Mouse (Mus musculus) lung, embryonic 16.5 days (tissue): ENCODE results near the gene Rcc1l. TPM values are rescaled to one million over a fixed set of nuclear protein-coding genes. Genes with fewer than 3 reads are reported as not detected.
A peak's percentile ranks its signal among the peaks of the same experiment; 100 is the strongest.

Source experiments
- ATAC-seq: fragments of 200-750 bp; cut with Nextera tagmentation; 2 replicates; pipeline ENCODE4 v1.8.0; 2017; ENCODE audit warnings: low read depth, mild to moderate bottlenecking, moderate library complexity
- H3K27ac ChIP-seq: fragments of 300-500 bp; sonication (generic); 2 replicates; pipeline ENCODE4 v1.5.1; 2014; ENCODE audit warnings: mild to moderate bottlenecking, control low read depth, low read length
- H3K27me3 ChIP-seq: fragments of 300-500 bp; sonication (generic); 2 replicates; pipeline ENCODE4 v1.6.1; 2014; ENCODE audit warnings: low read depth, low read length, mixed read lengths; ENCODE audit not compliant: control insufficient read depth, insufficient read depth
- H3K36me3 ChIP-seq: fragments of 300-500 bp; sonication (generic); 2 replicates; pipeline ENCODE4 v1.6.1; 2014; ENCODE audit warnings: low read length; ENCODE audit not compliant: control insufficient read depth, insufficient read depth
- H3K4me1 ChIP-seq: fragments of 300-500 bp; sonication (generic); replicated peaks from 2 replicates; pipeline ENCODE4 v1.6.1; 2014; ENCODE audit warnings: low read length, mixed read lengths; ENCODE audit not compliant: control insufficient read depth, insufficient read depth
- H3K4me2 ChIP-seq: fragments of 300-500 bp; sonication (generic); 2 replicates; pipeline ENCODE4 v1.6.1; 2014; ENCODE audit warnings: low read depth, low read length, control low read depth
- H3K4me3 ChIP-seq: fragments of 300-500 bp; sonication (generic); 2 replicates; pipeline ENCODE4 v1.5.1; 2014; ENCODE audit warnings: mild to moderate bottlenecking, low read length, control low read depth
- H3K9ac ChIP-seq: fragments of 300-500 bp; sonication (generic); 2 replicates; pipeline ENCODE4 v1.6.1; 2014; ENCODE audit warnings: low read length, control low read depth
- H3K9me3 ChIP-seq: fragments of 300-500 bp; sonication (generic); 2 replicates; pipeline ENCODE4 v1.6.1; 2016; ENCODE audit warnings: low read length; ENCODE audit not compliant: control insufficient read depth
- WGBS: fragments of 180-500 bp; shearing (Covaris S2); extraction: QIAGEN DNeasy Blood & Tissue Kit; methylation state at CpG from one replicate; pipeline ENCODE4 v1.1.7; 2014; 5-methylcytosine and 5-hydroxymethylcytosine counted together
- polyA plus RNA-seq: library from polyadenylated mRNA; unstranded; fragments of >200 nt; fragmentation: Nextera tagmentation; extraction: Ambion mirVana; gene quantifications from 2 replicates; pipeline ENCODE4 v1.2.1, GENCODE M21; 2015

Gene Rcc1l
- polyA plus RNA-seq, 1 experiment from 2014 or later: 22.5 TPM

DNA sequence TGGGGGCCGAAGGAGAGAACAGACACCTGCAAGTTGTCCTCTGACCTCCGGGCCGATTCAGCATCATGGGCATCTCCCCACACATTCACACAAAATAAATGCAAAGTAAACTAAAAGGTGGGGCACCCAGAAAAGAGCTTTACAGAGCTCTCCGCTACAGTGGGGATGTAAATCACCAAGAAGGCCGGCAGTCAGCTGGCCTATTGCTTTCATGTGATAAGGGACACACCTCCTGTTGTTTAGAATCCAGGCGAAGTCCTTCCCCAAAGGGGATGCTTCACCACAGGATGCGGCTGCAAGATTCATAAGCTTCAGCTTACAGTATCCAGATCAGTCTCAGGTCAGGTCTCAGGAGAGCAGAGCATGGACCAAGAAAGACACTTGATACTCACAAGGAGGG lies 2.0 kb upstream of the Rcc1l start:
- peaks cover 23% of the 10 kb centered on the region for H3K4me1 ChIP-seq
- no peaks in the 10 kb centered on the region for H3K36me3 ChIP-seq
- no peak overlapping the region for H3K27ac ChIP-seq
- WGBS: 62% methylated on average over 7 of the region's 7 CpGs
- no peak overlapping the region for H3K9ac ChIP-seq
- H3K9me3 ChIP-seq: no peaks in the 10 kb centered on the region
- no peaks in the 10 kb centered on the region for H3K27me3 ChIP-seq
- no peak overlapping the region for H3K4me3 ChIP-seq
- no peak overlapping the region for H3K4me2 ChIP-seq
- no peak for ATAC-seq

DNA sequence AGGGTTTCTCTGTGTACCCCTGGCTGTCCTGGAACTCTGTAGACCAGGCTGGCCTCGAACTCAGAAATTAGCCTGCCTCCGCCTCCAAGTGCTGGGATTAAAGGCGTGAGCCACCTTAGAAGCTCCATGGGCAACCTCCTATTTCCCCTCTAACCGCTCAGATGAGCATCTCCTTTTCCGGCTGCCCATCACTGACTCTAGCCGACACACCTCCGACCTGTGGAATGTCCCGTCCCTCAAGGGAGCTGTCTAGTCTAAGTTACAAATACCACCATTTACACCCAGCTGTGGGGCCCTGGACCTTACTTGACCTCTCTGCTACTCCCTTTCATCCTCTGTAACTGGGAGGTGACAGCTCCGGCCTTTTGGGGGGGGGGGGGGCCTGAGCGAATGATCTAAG lies 878 bp downstream of the Rcc1l start:
- H3K9me3 ChIP-seq: no peaks in the 10 kb centered on the region
- H3K36me3 ChIP-seq: no peaks in the 10 kb centered on the region; the same call in 1 of the 2 replicates
- peaks cover 10% of the 10 kb centered on the region for H3K4me1 ChIP-seq
- H3K4me3 ChIP-seq: peak overlapping the region; percentile 94
- no peak for ATAC-seq
- H3K9ac ChIP-seq: peak overlapping the region; percentile 83
- no peaks in the 10 kb centered on the region for H3K27me3 ChIP-seq
- peak overlapping the region; percentile 74 for H3K4me2 ChIP-seq
- 10% methylated on average over 10 of the region's 10 CpGs for WGBS
- H3K27ac ChIP-seq: peak overlapping the region; percentile 80; the same call in 1 of the 2 replicates

GRCm38 (mm10) chr5:134173206-134173605 lies 3.4 kb downstream of the Rcc1l start:
- no peak for ATAC-seq
- H3K36me3 ChIP-seq: no peaks in the 10 kb centered on the region; the same call in 1 of the 2 replicates
- 35% methylated on average over 4 of the region's 4 CpGs for WGBS
- H3K9me3 ChIP-seq: no peaks in the 10 kb centered on the region
- no peak overlapping the region for H3K27ac ChIP-seq
- no peaks in the 10 kb centered on the region for H3K27me3 ChIP-seq
- no peak overlapping the region for H3K9ac ChIP-seq
- no peak overlapping the region for H3K4me2 ChIP-seq
- H3K4me1 ChIP-seq: peaks cover 10% of the 10 kb centered on the region
- H3K4me3 ChIP-seq: no peak overlapping the region

- H3K4me2 ChIP-seq: no peak overlapping the region
- ATAC-seq: no peak
- peaks cover 4% of the 10 kb centered on the region; the same call in 1 of the 2 replicates for H3K36me3 ChIP-seq
Measured at GRCm38 (mm10) chr5:134170167-134170566, 6.4 kb downstream of the Rcc1l start.

DNA sequence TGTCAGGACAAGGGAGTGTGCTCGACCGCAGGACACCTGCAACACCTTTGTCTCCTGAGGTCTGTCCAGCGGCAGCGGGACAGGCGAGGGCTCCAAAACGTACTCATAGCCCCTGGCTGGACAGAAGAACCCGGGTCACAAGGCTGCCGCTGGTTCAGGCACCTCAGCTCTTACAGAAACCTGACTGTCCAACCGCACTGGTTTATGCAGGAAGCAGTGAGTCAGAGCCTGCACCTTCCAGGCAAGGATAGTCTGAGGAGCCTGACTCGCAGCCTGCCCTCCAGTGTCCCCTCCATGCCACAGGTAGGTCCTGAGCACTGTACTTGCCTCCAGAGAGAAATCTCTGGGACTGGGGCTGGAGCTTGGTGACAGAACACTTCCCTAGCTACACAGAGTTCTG lies 7.3 kb downstream of the Rcc1l start:
- no peak for ATAC-seq
- peaks cover 2% of the 10 kb centered on the region; the same call in 1 of the 2 replicates for H3K4me1 ChIP-seq
- no peak overlapping the region for H3K4me2 ChIP-seq
- no peaks in the 10 kb centered on the region for H3K9me3 ChIP-seq
- 85% methylated on average over 10 of the region's 10 CpGs for WGBS
- H3K27ac ChIP-seq: no peak overlapping the region
- H3K27me3 ChIP-seq: no peaks in the 10 kb centered on the region
- peaks cover 4% of the 10 kb centered on the region; the same call in 1 of the 2 replicates for H3K36me3 ChIP-seq
- H3K9ac ChIP-seq: no peak overlapping the region
- H3K4me3 ChIP-seq: no peak overlapping the region

More at GRCm38 (mm10) chr5:134170167-134170566, 6.4 kb downstream of the Rcc1l start:
- H3K27me3 ChIP-seq: no peaks in the 10 kb centered on the region
- H3K9me3 ChIP-seq: no peaks in the 10 kb centered on the region
- H3K4me1 ChIP-seq: no peaks in the 10 kb centered on the region
- no peak overlapping the region for H3K4me3 ChIP-seq
- H3K9ac ChIP-seq: no peak overlapping the region
- no peak overlapping the region for H3K27ac ChIP-seq
- WGBS: 89% methylated on average over 8 of the region's 8 CpGs

DNA sequence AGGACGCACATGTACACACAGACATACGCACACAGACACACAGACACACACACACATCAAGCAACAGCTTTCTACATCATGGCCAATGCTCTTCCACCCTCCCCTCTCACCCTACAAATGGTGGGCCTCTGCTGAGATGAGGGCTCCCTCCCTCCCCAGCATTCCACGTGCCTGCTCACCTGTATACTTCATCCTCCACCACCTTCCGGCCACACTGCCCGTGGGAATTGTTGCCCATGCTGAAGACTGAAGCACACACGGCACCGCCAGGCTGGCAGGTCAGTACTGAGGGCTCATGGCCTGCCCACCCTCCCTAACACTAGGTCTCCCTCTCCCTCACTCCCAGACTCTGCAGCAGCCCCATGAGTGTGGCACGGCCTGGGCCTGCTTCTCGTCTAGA lies 8.5 kb downstream of the Rcc1l start:
- Histone ChIP-seq H3K36me3 (peaks cover 11% of the 10 kb centered on the region), H3K4me3 (no peak overlapping the region), H3K4me1 (peaks cover 2% of the 10 kb centered on the region; the same call in 1 of the 2 replicates), H3K27ac (no peak overlapping the region), H3K27me3 (no peaks in the 10 kb centered on the region), H3K4me2 (no peak overlapping the region), H3K9me3 (no peaks in the 10 kb centered on the region), H3K9ac (no peak overlapping the region)
- ATAC-seq: no peak
- 88% methylated on average over 9 of the region's 9 CpGs for WGBS

- H3K36me3 ChIP-seq: peaks cover 17% of the 10 kb centered on the region
- no peaks in the 10 kb centered on the region for H3K9me3 ChIP-seq
- H3K4me2 ChIP-seq: no peak overlapping the region
- ATAC-seq: no peak
- H3K27me3 ChIP-seq: no peaks in the 10 kb centered on the region
- no peak overlapping the region for H3K27ac ChIP-seq
- 85% methylated on average over 7 of the region's 7 CpGs for WGBS
- peaks cover 2% of the 10 kb centered on the region; the same call in 1 of the 2 replicates for H3K4me1 ChIP-seq
- H3K4me3 ChIP-seq: no peak overlapping the region
- H3K9ac ChIP-seq: no peak overlapping the region
Measured at GRCm38 (mm10) chr5:134166642-134167041, 9.9 kb downstream of the Rcc1l start.

- no peak overlapping the region for H3K27ac ChIP-seq
- H3K9ac ChIP-seq: no peak overlapping the region
- ATAC-seq: peak; percentile 60; the same call in 1 of the 2 replicates
- H3K4me2 ChIP-seq: no peak overlapping the region
- H3K4me3 ChIP-seq: no peak overlapping the region
- WGBS: 44% methylated on average over 5 of the region's 5 CpGs
- peaks cover 2% of the 10 kb centered on the region; the same call in 1 of the 2 replicates for H3K4me1 ChIP-seq
- H3K9me3 ChIP-seq: no peaks in the 10 kb centered on the region
- H3K27me3 ChIP-seq: no peaks in the 10 kb centered on the region
- H3K36me3 ChIP-seq: peaks cover 30% of the 10 kb centered on the region
Measured at GRCm38 (mm10) chr5:134164688-134165087, 11.9 kb downstream of the Rcc1l start.

DNA sequence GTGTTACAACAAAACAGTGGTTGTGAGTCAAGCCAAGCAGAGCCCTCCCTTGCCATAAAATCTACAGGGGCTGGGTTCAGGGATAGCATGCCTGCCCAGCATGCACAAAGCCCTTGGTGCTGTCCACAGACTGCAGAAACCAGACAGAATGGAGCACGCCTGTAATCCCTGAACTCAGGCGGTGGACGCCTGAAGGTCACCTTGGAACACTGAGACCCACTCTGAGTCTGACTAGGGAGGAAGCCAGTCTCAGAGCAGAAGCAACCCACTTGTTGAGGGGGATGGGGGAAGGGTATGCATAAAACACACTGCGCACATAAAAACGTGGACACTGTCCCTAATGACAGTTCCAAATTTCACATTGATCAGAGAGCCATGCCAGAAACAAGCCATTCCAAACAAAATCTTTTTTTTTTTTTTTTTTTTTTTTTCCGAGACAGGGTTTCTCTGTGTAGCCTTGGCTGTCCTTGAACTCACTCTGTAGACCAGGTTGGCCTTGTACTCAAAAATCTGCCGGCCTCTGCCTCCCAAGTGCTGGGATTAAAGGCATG lies 20.6 kb downstream of the Rcc1l start:
- Histone ChIP-seq H3K27me3 (no peaks in the 10 kb centered on the region), H3K4me1 (no peaks in the 10 kb centered on the region), H3K9ac (no peak overlapping the region), H3K4me2 (no peak overlapping the region), H3K36me3 (peaks cover 32% of the 10 kb centered on the region), H3K4me3 (no peak overlapping the region), H3K9me3 (no peaks in the 10 kb centered on the region), H3K27ac (no peak overlapping the region)
- no peak for ATAC-seq
- 87% methylated on average over 7 of the region's 7 CpGs for WGBS
